Mouse (Mus musculus): ENCODE data around the gene Ncor1.
A peak's percentile ranks its signal among the peaks of the same experiment; 100 is the strongest.
"Not testable (repeated sequence)": the region's sequence is repeated elsewhere in the genome, so short reads cannot be mapped to it uniquely, and the experiment has no call there.

Ncor1 gene

DNA sequence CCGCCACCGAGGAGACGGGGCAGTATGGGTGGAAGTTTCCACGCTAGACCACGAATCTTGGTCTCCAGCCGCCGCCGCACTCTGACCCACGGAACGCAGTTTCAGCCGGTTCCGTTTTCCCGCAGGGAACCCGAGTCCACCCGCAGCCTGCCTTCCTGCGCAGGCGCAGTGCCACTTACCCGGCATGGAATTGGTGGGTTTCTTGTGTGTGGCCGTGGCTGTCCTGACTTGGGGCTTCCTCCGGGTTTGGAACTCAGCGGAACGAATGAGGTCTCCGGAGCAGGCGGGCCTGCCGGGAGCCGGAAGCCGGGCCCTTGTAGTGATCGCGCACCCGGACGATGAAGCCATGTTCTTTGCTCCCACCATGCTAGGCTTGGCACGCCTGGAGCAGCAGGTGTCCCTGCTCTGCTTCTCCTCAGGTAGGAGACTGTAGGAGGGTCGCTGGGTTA is at the start of gene Ncor1, which contains the start of gene Pigl:
TSS of gene Ncor1 (minus strand) at position 266 of the 449 bp plus-strand sequence.
TSS of gene Pigl (plus strand) at position 185 of the 449 bp plus-strand sequence.
- DNase-seq: peak; percentile 82 to 85

DNA sequence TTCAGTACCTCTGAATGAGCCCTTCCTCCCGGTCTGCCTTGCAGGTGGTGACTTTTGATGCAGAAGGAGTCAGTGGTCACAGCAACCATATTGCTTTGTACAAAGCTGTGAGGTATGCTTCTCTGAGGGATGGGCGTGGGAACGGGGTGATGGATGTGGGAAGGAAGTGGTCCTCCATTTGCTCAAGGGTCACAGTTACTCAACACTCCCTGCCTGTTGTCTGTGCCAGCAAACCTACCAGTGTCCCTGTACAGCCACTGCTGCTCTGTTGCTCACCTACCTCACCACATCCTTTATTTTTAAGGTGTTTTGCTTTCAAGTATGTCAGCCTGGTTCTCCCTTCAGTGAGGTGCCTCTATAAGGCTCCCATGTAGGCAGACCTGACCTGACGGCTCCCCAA is 49.3 kb upstream of the Ncor1 start:
- no peak for DNase-seq

DNA sequence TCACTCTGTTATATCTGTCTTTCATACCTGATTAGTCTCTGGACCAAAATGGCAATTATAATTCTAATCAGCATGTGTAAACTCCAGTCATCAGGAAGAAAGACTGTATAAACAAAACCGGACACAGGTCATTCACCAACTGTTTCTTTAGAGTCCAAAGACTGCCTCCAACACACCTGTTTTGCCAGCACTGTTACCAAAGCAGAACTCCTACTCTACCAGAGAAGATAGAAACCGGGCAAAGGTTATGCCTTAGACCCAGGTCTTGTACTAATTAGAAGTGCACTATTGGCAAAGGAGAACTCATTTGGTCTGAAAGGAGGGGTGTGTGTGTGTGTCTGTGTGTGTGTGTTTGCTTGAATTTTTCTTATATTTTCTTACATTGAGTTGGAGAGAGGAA is 42.2 kb upstream of the Ncor1 start:
- peak; percentile 23 to 51 for DNase-seq

DNA sequence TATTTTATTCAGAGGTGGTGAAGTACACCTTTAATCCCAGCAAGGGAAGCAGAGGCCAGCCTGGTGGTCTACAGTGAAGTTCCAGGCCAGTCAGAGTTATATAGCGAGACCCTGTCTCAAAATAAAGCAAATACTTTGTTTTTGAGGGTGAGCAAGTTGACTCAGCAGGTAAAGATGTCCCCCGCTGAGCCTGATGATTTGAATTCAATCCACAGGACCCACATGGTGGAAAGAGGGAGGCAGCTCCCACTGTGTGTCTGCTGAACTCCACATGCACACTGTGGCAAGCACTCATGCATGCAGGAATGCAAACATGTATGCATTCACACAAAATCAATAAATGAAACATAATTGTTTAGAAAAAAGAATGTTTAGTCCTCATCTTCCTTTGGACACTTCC is 40.5 kb upstream of the Ncor1 start:
- DNase-seq: no peak

DNA sequence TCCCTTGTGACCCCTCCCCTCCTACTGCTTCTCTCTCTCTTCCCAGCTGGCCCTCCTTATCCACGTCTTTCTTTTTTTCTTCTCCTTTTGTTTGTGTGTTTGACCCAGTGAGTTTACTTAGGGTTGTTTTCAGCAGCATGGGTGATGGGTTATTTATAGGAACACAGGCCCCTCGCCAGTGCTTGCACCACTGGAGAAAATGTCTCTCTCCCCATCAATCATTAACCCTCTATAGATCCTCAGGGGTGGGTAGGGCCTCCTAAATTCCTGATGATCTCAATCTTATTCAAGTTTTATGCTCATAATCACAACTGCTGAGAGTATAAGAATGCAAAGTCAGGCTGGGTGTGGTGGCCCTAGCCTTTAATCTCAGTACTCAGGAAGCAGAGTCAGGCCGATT is 38.8 kb upstream of the Ncor1 start:
- DNase-seq: no peak

DNA sequence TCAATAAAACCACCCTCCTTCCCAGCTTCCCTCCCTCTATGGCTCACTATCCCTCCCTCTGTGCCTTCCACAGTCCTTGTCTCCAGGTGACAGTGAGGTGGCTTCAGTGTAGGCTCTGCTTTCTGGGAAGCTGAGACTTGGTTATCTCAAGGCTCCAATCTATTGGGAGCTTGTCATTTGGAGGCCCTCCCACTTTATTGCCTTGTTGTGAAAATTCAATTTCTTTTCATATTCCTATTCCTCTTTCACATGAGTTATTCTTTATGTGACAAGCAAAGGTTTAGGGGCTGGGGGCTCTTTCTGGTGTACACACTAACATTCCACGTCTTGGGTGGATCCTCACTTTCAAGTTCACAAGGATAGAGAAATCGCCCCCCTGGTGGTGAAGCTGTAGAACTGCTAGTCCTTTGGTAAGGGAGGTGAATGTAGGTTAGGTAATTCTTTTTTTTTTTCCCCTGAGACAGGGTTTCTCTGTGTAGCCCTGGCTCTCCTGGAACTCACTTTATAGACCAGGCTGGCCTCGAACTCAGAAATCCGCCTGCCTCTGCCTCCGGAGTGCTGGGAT is 37.9 kb upstream of the Ncor1 start:
- no peak for DNase-seq

DNA sequence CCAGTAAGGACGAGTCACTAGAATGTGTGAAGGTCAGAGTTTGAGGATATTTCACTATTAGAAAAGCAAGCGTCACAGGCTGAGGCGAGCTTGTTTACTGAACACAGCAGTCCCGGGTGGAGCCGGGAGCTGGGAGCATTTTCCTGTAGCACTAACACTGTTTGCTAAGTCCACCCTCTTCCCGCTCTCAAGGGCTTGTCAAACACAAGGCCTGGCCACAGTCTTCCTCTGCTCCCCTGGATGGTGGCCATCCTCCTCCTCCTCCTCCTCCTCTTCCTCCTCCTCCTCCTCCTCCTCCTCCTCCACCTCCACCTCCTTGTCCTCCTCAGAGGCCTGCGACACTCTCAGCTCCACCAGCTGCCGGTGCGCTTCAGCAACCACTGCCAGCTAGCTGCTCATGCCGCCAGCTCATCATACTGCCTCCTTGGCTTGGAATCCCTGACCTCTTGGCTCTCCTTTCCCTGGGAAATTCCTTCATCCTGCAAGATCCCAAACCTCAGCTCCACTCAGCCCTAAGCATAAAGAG is 37.0 kb upstream of the Ncor1 start:
- peak; percentile 54 to 61 for DNase-seq

DNA sequence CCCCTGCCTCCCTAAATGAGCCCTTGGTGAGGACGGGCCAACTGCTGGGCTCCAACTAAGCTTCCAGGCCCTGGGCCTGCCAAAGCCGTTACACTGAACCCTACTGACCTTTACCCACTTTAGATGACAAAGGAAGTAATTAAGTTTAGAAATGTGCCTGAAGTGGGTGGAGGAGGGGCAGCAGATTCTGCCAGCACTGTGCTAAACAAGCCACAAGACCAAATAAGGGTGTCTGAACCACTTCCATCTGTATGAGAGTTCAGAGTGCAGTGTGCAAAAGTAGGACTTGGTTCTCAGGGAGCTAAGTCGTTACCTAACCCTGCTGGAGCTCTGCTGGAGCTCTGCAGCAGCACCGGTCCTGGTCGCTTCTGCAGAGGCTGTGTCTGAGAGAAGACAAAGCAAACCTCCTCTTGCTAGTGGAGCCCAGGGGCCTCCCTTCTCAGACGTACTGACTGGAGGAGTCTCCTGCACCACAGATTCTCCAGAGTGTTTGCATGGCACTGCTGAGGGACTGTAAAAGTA is 36.5 kb upstream of the Ncor1 start:
- DNase-seq: peak; percentile 92 to 95

DNA sequence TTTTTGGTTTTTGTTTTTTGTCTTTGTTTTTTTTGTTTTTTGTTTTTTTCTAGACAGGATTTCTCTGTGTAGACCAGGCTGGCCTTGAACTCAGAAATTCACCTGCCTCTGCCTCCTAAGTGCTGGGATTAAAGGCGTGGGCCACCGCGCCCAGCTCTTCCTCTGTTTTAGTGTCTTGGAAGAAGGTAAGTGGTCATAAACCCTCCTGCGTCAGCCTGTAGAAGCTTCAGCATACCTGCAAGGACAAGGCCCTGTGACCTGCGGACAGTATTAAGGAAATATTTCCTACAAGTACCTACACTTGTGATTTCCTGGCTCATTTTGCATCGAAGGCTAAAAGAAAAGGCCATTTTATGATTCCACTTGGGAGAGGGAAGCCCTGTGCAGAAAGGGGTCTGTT is 35.4 kb upstream of the Ncor1 start:
- no peak for DNase-seq

DNA sequence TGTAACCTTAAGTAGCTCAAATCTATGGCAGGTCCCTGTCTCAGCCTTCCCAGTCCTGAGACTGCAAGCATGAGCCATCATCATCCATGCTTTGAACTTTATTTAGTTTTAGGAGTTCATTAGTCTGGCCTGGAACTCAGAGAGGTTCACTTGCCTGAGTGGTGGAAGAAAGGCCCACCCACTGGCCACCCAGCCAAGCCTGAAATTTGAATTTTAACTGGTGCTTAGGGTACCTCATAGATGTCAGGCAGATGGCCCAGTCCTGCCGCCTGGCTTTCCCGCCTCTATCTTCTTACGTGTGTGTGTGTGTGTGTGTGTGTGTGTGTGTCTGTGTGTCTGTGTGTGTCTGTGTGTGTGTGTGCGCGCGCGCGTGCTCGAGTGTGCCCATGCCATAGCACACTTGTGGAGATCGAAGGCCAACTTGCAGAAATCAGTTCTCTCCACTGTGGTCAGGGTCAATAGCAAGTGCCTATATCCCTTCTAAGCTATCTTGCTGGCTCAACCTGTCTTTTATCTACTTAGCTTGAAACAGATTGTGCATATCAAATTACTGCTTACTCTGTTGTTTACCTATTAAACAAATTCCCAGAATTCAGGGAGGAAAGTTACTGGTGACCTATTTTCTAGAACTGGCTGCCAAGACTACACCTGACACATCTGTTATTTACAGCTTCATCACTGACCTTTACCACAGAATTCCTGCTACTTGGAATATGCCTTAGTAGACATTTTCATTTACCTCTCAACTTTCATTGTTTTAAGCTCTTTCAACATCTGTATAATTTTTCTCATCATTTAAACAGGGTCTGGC is 29.4 kb upstream of the Ncor1 start:
- DNase-seq: peak; percentile 34 to 71

DNA sequence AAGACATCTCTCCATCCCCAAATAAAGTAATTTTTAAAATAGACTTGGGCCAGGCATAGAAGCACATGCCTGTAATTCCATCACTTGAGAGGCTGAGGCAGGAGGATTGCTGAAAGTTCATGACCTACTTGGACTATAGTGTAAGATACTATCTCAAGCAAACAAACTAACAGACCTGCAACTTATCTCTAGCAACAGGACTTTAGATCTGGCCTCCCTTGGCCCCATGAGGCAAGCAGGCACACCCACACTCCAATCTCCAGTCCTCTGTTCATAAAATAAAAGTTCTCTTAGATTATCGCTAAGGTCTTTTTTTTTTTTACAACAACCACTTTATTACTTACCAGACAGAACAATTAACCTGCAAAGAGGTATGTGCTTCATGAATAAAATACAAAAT is 28.6 kb upstream of the Ncor1 start:
- DNase-seq: no peak

DNA sequence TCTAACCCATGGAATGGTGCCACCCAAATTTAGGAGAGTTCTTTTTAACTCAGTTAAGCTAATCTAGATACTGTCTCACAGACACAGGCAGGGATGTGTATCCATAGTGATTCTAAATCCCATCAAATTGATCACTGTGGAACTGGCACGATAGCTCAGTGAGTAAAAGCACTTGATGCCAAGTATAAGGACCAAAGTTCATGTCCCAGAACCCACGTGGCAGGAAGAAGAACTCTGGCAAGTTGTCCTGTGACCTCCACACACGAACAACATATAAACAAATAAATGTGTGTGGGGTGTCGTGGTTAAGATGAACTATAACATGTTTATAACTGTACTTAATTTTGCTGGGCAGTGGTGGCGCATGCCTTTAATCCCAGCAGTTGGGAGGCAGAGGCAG is 21.2 kb upstream of the Ncor1 start:
- peak; percentile 57 to 59 for DNase-seq

DNA sequence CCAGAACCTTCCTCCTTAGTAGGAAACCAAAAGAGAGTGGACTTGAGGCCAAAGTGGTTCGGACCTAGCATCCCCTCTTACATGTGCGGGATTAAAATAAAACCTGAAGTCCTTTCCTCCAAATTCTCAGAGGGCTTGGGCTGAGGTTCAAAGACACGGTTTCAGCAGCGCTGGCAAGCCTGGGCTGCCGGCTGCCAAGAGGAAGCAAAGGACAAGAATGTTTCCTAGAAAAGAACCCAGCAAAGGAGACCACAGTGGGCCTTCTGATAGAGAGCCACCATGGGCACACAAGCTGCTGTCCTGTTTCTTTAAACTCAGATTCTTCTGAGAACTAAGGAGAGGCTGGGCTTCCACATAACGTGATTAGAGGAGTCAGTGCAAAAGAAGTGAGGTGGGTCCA is 20.6 kb upstream of the Ncor1 start:
- DNase-seq: peak; percentile 48 to 57

DNA sequence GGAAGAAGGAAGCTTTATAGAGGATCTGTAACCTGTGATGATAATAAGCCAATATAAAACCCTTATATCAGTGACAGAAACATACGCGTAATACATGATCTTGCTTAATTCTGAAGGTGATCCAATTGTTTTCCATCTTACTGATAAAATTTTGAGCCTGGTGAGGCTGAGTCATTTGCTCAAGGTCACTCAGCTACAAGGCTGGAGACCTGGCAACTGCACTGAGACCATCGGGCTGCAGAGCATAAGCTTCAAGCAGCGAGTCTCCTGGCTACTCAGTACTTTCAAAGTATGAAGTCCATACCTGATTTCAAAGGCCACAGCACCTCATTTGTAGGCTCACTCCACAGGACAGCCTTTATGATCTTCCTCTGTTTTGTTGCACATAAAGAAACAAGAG is 17.8 kb upstream of the Ncor1 start:
- no peak for DNase-seq

DNA sequence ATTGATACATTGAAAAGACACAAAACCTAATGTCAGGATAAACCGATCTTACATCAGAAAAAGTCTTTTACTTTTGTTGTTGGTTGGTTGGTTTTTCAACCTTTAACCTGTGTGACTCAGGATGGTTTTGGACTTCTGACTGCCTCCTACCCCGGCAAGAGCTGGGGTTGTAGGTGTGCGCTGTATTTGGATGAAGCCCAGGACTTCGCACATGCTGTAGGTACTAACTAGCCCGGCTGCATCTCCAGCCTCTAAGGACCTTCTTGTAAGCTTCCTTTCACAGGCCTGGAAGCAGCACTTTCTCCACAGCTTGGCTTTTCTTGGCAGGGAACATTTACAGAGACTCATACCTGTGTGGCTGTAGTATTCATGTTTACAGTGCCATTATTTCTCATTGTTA is 15.2 kb upstream of the Ncor1 start:
- DNase-seq: peak; percentile 56 to 64

DNA sequence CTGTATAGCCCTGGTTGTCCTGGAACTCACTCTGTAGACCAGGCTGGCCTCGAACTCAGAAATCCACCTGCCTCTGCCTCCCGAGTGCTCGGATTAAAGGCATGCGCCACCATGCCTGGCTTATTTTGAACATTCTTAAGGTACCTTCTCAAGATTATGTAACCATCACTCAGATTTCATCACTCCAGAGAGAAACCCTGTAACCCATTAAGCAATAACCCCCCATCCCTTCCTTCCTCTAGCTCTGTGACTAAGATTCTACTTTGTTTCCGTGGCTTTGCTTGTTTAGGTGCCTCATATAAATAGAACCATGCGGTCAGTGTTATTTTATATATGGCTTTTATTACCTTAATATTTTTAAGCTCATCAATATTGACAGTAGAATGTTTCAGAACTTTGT is 12.1 kb upstream of the Ncor1 start:
- no peak for DNase-seq

DNA sequence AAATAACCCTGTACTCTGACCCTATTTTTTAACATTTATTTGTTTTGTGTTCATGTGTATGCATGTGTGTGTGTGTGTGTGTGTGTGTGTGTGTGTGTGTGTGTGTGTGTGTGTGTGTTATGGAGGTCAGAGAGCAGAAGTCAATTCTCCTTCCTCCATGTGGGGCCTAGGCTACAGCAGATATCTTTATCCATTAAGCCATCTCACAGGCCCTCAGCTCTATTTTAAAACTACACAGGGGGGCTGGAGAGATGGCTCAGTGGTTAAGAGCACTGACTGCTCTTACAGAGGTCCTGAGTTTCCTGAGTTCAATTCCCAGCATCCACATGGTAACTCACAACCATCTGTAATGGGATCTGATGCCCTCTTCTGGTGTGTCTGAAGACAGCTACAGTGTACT is 8.9 kb upstream of the Ncor1 start:
- not testable (repeated sequence) for DNase-seq

DNA sequence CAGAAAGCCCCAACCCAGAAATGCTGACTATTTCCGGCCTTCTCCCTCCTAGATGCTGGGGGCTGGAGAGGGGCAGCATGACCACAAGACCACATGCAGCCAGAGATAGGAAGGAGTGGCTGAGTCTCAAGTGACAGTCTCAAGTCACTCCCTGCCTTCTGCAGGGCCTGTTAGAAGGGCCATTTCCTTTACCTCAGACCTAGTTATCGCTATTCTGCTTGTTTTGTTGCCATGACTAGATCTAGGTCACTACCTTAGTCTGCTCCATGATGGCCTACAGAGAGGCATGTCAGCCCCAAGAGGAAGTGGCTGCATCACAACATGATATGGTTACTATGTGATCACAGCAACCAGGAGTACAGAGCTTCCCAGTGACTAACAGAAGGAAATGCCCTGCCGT is 8.2 kb upstream of the Ncor1 start:
- DNase-seq: no peak

DNA sequence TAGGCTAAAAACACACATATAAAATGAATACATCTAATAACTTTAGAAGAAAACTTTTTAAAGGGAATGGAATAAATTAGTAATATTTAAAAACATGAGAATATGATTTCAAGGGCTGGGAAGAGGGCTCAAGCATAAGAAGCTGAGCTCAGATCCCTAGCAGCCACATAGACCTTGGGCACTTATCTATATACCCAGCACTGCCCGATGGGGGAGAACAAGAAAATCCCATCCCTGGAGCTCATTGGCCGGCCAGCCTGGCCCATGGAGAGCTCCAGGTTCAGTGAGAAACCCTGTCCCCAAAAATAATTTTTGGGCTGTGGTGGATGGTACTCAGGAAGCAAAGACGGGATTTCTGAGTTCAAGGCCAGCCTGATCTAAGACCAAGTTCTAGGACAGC is 7.5 kb upstream of the Ncor1 start:
- DNase-seq: no peak

DNA sequence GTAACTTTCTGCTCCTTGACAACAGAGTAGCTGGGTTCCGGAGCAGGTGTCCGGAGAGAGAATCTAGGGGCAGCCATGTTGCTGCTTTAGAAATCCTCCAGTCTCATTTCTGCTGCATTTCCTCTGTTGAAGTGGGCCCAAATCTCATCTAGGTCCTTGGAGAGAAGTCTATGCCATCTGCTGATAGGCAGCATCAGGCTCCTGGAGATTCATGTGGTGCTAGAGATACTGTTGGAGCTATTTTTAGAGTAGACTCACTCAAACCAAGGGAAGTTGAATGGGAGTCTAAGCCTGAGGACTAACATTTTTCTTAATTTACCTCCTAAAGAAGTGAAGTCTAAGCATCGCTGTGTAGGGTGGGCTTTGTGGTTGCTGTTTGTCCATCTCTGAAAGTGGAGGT is 6.4 kb upstream of the Ncor1 start:
- DNase-seq: no peak

DNA sequence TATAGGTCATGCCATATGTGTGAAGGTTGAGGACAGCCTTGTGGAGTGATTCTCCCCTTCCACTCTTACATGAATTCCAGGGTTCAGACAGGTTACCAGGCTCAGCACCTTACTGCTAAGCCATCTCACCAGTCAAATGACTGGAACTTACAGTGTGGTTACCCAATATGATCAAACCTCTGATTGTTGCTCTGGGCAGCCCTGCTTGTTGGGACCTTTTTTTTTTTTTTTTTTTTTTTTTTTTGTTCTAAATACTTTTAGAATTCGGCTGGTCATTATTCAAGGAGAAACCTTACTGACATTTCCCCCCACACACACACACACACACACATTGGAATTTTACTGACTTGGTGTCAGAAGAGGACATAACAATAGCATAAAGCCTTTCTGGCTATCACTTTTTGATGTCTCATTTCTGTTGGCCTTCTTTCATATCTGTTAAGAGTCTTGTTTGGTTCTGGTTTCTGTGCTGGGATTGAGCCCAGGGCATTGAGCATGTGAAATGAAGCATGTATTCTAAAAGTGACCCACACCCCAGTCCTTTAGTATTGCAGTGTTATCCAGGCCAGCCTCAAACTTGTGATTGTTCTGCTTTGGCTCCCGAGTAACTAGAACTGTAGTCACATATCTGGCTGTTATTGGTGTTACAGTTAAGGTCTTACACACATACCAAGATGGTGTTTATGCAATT is 5.0 kb upstream of the Ncor1 start:
- DNase-seq: no peak

DNA sequence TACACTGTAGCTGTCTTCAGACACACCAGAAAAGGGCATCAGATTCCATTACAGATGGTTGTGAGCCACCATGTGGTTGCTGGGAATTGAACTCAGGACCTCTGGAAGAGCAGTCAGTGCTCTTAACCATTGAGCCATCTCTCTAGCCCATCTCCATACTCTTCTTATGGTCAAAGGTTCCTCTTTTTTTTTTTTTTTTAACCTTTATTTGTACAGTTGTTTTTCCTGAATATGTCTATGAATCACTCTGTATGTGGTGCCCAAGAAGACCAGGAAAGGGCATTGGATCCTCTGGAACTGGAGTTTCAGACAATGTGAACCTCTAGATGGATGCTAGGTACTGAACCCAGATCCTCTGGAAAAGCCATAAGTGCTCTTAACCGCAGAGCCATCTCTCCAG is 4.2 kb upstream of the Ncor1 start:
- DNase-seq: not testable (repeated sequence)

DNA sequence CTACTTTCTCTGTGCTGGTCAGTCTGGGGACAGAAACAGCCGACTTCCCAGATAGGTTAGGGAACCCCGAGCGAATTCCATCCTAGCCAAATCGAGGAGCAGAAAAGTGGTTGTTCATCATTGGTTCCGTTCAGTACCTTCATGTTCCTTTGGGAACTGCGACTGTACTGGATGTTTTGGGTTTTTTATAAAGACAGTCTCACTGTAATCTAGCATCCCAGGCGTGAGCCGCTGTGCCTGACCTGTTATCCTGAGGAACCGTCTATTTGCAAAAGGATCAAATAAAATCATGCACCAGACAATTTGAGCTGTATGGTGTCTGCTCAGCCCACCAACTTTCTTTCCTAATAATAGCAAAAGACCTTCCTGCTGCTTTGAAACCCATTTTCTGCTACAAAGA is 439 bp upstream of the Ncor1 start:
- DNase-seq: no peak

DNA sequence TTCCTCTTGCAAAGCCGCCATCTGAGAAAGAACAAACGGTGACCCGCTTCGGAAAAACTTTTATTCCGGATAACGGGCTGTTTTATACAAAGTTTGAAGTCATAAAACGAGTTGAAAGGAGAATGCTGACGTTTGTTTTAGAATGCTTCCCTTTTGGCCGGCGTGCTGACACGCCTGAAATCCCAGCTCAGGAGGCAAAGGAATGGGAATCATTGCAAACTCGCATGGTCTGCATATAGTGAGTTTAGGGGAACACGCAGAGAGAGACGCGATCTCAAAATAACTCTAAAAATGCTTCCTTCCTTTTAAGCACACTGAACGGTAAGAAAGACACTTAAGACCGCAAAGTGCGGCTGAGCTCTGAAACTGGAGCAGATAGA is 460 bp downstream of the Ncor1 start:
- no peak for DNase-seq

Measured in kidney, adult 8-10 months (tissue).